Mouse (Mus musculus): ENCODE measurements around the gene Wdr45.
"Not testable (repeated sequence)": the region's sequence is repeated elsewhere in the genome, so short reads cannot be mapped to it uniquely, and the experiment has no call there.

Wdr45 gene

DNA sequence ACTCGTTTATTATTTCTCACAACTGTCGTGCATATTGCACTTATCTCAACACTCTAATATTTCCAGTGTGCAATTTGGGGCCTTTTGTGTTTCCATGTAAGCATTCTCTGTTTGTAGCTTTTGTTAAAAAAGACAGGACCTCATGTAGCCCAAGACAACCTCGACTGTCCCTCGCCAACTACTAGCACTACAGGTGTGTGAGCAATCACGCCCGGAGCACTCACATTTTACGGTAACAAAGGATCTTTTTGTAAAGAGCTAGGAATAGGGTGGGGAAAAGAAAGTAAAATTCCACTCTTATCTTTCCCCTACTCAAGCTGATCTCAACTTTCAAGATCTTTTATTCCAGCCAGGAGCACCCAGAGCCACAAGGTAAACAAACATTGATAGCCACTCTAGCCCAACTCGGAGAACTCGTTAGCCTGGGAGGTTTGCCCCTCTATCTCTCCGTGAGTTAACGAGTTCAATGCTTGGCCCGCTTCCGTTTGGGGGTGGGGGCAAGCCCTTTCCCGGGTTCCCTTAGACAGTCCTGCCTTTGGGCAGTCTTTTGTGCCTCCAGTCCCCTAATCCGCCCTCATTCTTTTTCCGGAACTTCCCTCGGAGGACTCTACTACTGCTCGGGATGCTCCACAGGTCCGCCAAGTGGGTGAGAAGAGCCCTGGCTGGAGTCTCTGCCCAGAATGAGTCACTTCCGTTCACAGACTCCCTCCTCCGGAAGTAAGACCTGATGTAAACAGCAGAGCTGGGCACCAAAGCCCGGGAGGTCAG, 7.6 kb downstream of the Wdr45 start, which contains the start of gene Gm45208:
Gene Gm45208 (plus strand): TSS at position 732 of the 768 bp plus-strand sequence.
- peak; percentile 75 for DNase-seq (ENCODE audit: low spot score)

DNA sequence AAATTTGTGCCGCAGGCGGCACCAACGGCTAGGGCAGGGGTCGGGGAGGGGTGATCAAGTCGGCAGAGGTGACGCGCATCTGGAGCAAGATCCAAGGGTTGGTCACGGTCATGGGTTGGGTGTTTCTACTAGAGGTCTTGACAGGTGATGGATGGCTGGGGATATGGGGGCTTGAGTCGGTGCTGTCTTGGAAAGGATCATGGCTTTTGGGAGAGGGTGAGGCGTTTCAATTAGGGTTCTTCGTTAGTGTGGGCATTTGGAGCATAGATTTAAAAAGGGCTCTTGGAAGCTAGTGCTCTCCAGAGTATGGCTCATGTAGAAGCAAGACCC, 8.1 kb downstream of the Wdr45 start:
- no peak for DNase-seq (ENCODE audit: low spot score)

GRCm38 (mm10) chrX:7722691-7723090, 8.6 kb downstream of the Wdr45 start:
- no peak for DNase-seq (ENCODE audit: low spot score)

GRCm38 (mm10) chrX:7724135-7724534, 10.0 kb downstream of the Wdr45 start:
- DNase-seq (ENCODE audit: low spot score) = no peak

DNA sequence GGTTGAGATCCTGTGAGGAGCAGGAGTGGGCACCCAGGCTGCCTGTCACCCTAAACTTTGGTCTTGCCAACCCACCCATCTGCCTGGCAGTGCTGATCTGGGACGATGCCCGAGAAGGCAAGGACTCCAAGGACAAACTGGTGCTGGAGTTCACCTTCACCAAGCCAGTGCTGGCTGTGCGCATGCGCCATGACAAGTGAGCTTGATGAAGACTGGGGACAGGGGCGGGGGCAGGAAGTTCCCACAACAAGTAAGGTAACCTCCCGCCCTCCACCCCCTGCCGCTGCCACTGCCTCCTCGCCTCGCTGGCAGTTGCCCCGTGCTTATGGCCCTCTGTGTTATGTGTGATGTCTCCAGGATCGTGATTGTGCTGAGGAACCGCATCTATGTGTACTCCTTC, 11.7 kb downstream of the Wdr45 start:
- no peak for DNase-seq (ENCODE audit: low spot score)

DNA sequence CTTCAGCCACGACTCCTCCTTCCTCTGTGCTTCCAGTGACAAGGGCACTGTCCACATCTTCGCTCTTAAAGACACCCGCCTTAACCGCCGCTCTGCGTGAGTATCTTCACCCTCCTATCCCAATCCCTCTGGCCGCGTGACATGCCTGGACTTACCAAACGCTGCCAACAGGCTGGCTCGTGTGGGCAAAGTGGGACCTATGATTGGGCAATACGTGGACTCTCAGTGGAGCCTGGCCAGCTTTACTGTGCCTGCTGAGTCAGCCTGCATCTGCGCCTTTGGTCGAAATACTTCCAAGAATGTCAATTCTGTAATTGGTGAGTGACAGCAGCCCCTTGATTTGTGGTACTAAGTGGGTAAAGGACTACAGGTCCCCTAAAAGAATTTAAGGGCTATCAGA, 13.0 kb downstream of the Wdr45 start:
- no peak for DNase-seq (ENCODE audit: low spot score)

- peak; percentile 77 for DNase-seq (ENCODE audit: low spot score)
Observed at GRCm38 (mm10) chrX:7728215-7728921, 14.2 kb downstream of the Wdr45 start, which contains the start of gene Praf2. Praf2 (plus strand) TSS chrX:7728439.

- no peak for DNase-seq (ENCODE audit: low spot score)
Observed at GRCm38 (mm10) chrX:7728922-7729265, 14.8 kb downstream of the Wdr45 start.

DNA sequence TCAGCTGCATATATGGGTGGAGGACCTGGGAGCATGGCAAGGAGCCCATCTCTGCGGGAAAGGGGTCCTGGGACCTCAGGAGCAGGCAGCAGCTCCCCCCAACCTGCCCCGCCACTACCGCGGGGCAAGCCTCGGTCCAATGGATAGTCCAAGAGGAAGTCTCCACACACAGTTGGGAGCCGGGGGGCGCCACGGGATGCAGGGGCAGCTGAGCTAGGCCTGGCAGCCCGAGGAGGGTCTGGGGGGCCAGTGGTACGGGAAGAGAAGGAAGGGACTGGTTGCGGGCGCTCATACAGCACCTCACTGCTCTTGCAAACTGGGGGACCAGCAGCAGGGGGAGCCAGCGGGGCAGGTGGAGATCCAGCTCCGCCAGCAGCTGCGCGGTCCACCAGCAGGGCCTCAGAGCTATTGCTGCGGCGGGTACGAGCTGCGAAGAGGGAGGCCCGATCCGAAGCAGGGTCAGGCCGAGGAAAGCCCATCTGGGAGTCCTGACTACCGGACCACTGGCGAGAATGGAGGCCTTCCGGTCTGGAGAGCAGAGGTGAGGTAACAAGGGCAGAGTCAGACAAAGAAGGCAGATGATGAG, 19.5 kb downstream of the Wdr45 start:
- no peak for DNase-seq (ENCODE audit: low spot score)

GRCm38 (mm10) chrX:7739336-7740081, 25.4 kb downstream of the Wdr45 start:
- DNase-seq (ENCODE audit: low spot score) = no peak

DNA sequence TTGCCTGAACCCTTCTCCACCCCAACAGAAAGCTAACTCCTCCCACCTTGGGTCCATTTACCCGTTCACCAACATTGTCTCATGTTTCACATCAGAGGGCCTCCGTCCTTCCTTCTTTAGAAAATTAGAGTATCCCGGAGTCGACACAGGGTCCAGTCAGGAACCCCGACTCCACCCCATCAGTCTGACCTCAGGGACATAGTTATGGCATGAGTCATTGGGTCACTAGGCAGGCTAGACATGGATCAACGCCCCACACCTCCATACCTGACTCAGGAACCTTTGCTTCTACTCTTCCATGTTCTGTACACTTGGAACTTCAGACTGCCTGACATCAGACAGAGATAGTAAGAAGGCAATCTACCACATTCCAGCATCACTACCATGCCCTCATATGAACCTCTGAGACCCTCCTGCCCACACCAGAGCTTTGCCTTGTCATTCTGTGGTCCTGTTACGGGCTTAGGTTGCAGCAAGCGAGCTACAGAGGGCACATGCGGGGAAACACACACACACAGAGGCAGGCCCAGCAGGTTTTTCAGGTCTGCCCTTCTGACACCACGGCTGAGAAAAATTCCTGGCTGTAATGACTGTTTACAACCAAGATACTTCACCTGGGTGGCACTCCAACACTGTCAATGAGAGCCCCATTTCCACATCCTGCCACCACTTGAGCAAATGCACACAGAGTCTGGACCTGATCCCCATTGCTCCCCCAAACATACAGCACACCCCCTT, 26.1 kb downstream of the Wdr45 start:
- DNase-seq (ENCODE audit: low spot score) = no peak

DNA sequence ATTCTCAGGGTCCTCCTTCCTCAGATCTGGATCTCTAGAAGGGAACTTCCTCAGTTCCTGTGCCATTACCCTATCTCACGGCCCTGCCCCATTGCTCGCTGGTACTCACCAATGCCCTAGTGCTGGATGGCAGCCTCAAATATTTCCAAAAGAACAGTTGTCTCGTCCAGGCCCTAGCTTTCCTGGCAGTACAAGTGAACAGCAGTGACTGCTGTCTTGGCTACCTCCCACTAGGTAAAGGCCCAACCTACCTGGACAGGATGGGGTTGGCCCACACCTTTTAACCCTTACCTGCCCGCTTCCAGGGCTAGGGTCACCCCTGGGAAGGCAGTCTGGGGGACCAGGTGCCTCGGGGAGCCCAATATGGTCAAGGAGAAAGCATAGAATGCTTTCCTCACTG, 27.0 kb downstream of the Wdr45 start:
- DNase-seq (ENCODE audit: low spot score) = no peak

- DNase-seq (ENCODE audit: low spot score) = no peak
Observed at GRCm38 (mm10) chrX:7743470-7743869, 29.3 kb downstream of the Wdr45 start.

- no peak for DNase-seq (ENCODE audit: low spot score)
Observed at GRCm38 (mm10) chrX:7744940-7745339, 30.8 kb downstream of the Wdr45 start.

DNA sequence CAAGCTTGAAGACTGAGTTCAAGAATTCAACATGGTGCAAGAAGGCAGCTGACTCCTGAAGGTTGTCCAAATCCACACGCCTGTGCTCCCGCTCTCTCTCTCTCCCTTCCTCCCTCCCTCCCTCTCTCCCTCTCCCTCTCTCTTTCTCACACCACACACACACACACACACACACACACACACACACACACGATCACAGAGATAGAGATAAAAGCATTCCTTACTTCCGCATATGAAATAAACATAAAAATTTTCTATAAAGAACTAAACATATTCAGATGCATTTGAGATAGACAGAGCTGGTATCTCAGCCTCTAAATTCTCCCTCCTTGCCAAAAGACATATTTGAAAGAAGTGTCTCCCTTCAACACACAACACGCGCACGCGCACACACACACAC, 31.3 kb downstream of the Wdr45 start:
- DNase-seq (ENCODE audit: low spot score) = no peak

- peak; percentile 73 for DNase-seq (ENCODE audit: low spot score)
Observed at GRCm38 (mm10) chrX:7750432-7751116, 36.4 kb downstream of the Wdr45 start, which contains the start of gene Ccdc120. Ccdc120 (minus strand) TSS chrX:7750905.

GRCm38 (mm10) chrX:7753627-7754026, 39.5 kb downstream of the Wdr45 start:
- not testable (repeated sequence) for DNase-seq (ENCODE audit: low spot score)

DNA sequence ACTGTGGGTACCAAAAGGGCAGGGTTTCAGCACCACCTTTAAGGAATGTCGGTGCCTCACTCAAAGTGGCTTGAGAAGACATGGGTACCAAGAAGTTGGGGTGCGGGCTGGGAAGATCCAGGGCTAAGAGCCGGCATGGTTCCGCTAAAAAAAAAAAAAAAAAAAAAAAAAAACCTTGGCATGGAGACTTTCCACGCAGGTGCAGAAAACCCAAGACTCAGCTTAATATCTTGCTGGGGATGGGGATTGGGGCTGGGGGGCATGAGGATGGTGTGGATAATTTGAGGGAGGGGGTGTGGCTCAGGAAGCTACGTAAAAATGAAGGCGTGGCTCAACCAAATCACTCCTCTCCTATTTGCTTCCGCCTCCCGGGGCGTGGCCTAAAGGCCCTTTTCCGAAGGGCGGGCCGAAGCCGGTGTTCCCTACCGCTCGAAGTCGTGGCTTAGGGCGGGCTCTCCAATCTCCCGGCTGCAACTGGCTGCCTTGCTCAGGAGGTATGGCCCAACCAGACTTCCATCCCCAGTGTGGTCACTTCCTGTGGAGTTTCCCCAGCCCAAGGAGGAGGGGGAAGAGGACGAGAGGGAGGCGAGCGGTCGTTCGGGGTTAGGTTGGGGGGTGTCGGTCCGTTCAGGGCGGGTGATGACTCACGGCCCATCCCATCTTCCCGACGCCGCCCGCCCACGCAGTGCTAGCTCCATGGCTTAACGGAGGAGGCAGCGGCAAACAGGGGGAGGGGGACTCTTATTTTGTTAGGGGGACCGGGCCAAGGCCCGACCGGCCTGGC, 48.2 kb downstream of the Wdr45 start, which contains the start of gene Tfe3:
Gene Tfe3 (plus strand): TSS at position 424 of the 784 bp plus-strand sequence.
- DNase-seq (ENCODE audit: low spot score) = peak; percentile 92

GRCm38 (mm10) chrX:7762921-7763197, 48.7 kb downstream of the Wdr45 start:
- no peak for DNase-seq (ENCODE audit: low spot score)

- DNase-seq (ENCODE audit: low spot score) = peak; percentile 80
Observed at GRCm38 (mm10) chrX:7763631-7764393, 49.7 kb downstream of the Wdr45 start.
